ENCODE assay signal across 29 mouse cellular contexts in the genomic region with DNA sequence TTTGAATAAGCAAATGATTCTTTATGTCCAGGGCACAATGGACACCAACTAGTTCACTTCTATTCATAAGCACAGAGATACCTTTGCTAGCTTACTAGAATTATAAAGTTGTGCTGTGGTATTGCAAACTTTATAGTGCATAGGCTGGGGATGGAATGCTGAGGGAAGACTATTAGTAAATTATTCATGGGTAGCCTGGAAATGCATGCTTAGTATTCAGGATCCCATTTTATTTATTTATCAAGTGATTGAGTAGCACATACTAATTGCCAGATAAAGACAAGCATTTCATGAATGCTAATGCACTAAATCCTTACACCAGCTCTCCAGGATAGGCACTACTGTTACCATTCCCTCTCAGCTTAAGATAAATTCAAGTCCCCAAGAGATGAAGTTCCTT. TPM values are rescaled to one million over a fixed set of nuclear protein-coding genes. Genes with fewer than 3 reads are reported as not detected.
A peak's percentile ranks its signal among the peaks of the same experiment; 100 is the strongest.
DNase-seq lines count a peak whose midpoint lies in the region; ATAC-seq lines count a peak whose summit lies in the region.
"Had no signal": no experiment of that assay in that cellular context is flagged by ENCODE, and none has a peak within 500 bp of the region (broad histone marks: within the 10 kb centered on the region; RNA-seq: fewer than 3 reads in every experiment).

No protein-coding gene starts in this region.

- H3K4me1 ChIP-seq in forebrain, embryonic 13.5 days, result no peaks in the 10 kb centered on the region
- H3K4me1 ChIP-seq in forebrain, embryonic 11.5 days (replicated peaks; ENCODE audit: control insufficient read depth, insufficient read depth, low read length), result no peaks in the 10 kb centered on the region
- H3K4me1 ChIP-seq in midbrain, embryonic 15.5 days, result no peaks in the 10 kb centered on the region
- no peaks in the 10 kb centered on the region for H3K4me1 ChIP-seq in midbrain, embryonic 10.5 days
- H3K4me1 ChIP-seq in neural tube, embryonic 13.5 days (replicated peaks), result no peaks in the 10 kb centered on the region
- H3K4me1 ChIP-seq in neural tube, embryonic 15.5 days, result no peaks in the 10 kb centered on the region
- no peaks in the 10 kb centered on the region for H3K4me1 ChIP-seq in heart, embryonic 10.5 days
- H3K4me1 ChIP-seq: embryonic facial prominence, embryonic 13.5 days; embryonic facial prominence, embryonic 15.5 days; forebrain, embryonic 10.5 days; forebrain, embryonic 15.5 days had no signal

- H3K9ac ChIP-seq in forebrain, embryonic 13.5 days, result no peak overlapping the region
- H3K9ac ChIP-seq in forebrain, embryonic 11.5 days (ENCODE audit: low read length), result no peak overlapping the region
- H3K9ac ChIP-seq in midbrain, embryonic 15.5 days, result no peak overlapping the region
- H3K9ac ChIP-seq in neural tube, embryonic 13.5 days, result no peak overlapping the region
- no peak overlapping the region for H3K9ac ChIP-seq in neural tube, embryonic 15.5 days (replicated peaks)
- H3K9ac ChIP-seq: embryonic facial prominence, embryonic 13.5 days; embryonic facial prominence, embryonic 15.5 days; forebrain, embryonic 15.5 days had no signal

- no peaks in the 10 kb centered on the region for H3K9me3 ChIP-seq in forebrain, embryonic 13.5 days (replicated peaks)
- no peaks in the 10 kb centered on the region for H3K9me3 ChIP-seq in forebrain, embryonic 11.5 days (ENCODE audit: control insufficient read depth, low read length)
- H3K9me3 ChIP-seq in midbrain, embryonic 15.5 days, result no peaks in the 10 kb centered on the region
- no peaks in the 10 kb centered on the region for H3K9me3 ChIP-seq in midbrain, embryonic 10.5 days (replicated peaks)
- H3K9me3 ChIP-seq in neural tube, embryonic 13.5 days, result no peaks in the 10 kb centered on the region
- no peaks in the 10 kb centered on the region for H3K9me3 ChIP-seq in neural tube, embryonic 15.5 days (replicated peaks)
- no peaks in the 10 kb centered on the region for H3K9me3 ChIP-seq in heart, embryonic 10.5 days
- H3K9me3 ChIP-seq: embryonic facial prominence, embryonic 13.5 days; embryonic facial prominence, embryonic 15.5 days; forebrain, embryonic 10.5 days; forebrain, embryonic 15.5 days; G1E had no signal

- H3K27ac ChIP-seq in forebrain, embryonic 13.5 days, result no peak overlapping the region
- no peak overlapping the region for H3K27ac ChIP-seq in forebrain, embryonic 11.5 days (ENCODE audit: low read depth, low read length)
- no peak overlapping the region for H3K27ac ChIP-seq in midbrain, embryonic 15.5 days
- H3K27ac ChIP-seq in midbrain, embryonic 10.5 days (replicated peaks), result no peak overlapping the region
- H3K27ac ChIP-seq in neural tube, embryonic 13.5 days (replicated peaks), result no peak overlapping the region
- no peak overlapping the region for H3K27ac ChIP-seq in neural tube, embryonic 15.5 days (replicated peaks)
- no peak overlapping the region for H3K27ac ChIP-seq in heart, embryonic 10.5 days
- H3K27ac ChIP-seq: embryonic facial prominence, embryonic 13.5 days; embryonic facial prominence, embryonic 15.5 days; forebrain, embryonic 10.5 days; forebrain, embryonic 15.5 days had no signal

- H3K27me3 ChIP-seq in forebrain, embryonic 13.5 days, result no peaks in the 10 kb centered on the region
- H3K27me3 ChIP-seq in forebrain, embryonic 11.5 days (ENCODE audit: control insufficient read depth, insufficient read depth, low read length), result no peaks in the 10 kb centered on the region
- no peaks in the 10 kb centered on the region for H3K27me3 ChIP-seq in midbrain, embryonic 15.5 days (replicated peaks)
- no peaks in the 10 kb centered on the region for H3K27me3 ChIP-seq in midbrain, embryonic 10.5 days (ENCODE audit: low read depth, poor library complexity, severe bottlenecking)
- H3K27me3 ChIP-seq in neural tube, embryonic 13.5 days, result no peaks in the 10 kb centered on the region
- no peaks in the 10 kb centered on the region for H3K27me3 ChIP-seq in neural tube, embryonic 15.5 days (replicated peaks)
- no peaks in the 10 kb centered on the region for H3K27me3 ChIP-seq in heart, embryonic 10.5 days (ENCODE audit: insufficient read depth, poor library complexity, severe bottlenecking)
- H3K27me3 ChIP-seq: CH12.LX; embryonic facial prominence, embryonic 13.5 days; embryonic facial prominence, embryonic 15.5 days; forebrain, embryonic 15.5 days had no signal

- no peak overlapping the region for H3K4me2 ChIP-seq in forebrain, embryonic 13.5 days
- no peak overlapping the region for H3K4me2 ChIP-seq in forebrain, embryonic 11.5 days (ENCODE audit: low read depth, low read length, severe bottlenecking)
- H3K4me2 ChIP-seq in midbrain, embryonic 15.5 days, result no peak overlapping the region
- H3K4me2 ChIP-seq in neural tube, embryonic 13.5 days, result no peak overlapping the region
- no peak overlapping the region for H3K4me2 ChIP-seq in neural tube, embryonic 15.5 days
- H3K4me2 ChIP-seq: embryonic facial prominence, embryonic 13.5 days; embryonic facial prominence, embryonic 15.5 days; forebrain, embryonic 15.5 days had no signal

- ATAC-seq in forebrain, embryonic 13.5 days, result 0 out of 2 replicates have a peak, but pooled peaks have one; percentile 8
- ATAC-seq in forebrain, embryonic 11.5 days (replicated peaks; ENCODE audit: low FRiP score), result no peak
- peak; percentile 65; the same call in 1 of the 2 replicates for ATAC-seq in midbrain, embryonic 15.5 days (replicated peaks)
- ATAC-seq in neural tube, embryonic 13.5 days (ENCODE audit: low read depth), result peak; percentile 43; the same call in 1 of the 2 replicates
- peak; percentile 14; the same call in 1 of the 2 replicates for ATAC-seq in neural tube, embryonic 15.5 days (ENCODE audit: low FRiP score)
- ATAC-seq: activated CD4-positive, CD25-positive, alpha-beta regulatory T cell, adult 4 months; CD4-positive, CD25-positive, alpha-beta regulatory T cell, adult 4 months; forebrain, embryonic 15.5 days; Patski had no signal

- no peaks in the 10 kb centered on the region for H3K36me3 ChIP-seq in forebrain, embryonic 13.5 days (ENCODE audit: poor library complexity, severe bottlenecking)
- H3K36me3 ChIP-seq in forebrain, embryonic 11.5 days (ENCODE audit: control insufficient read depth, insufficient read depth, low read length), result no peaks in the 10 kb centered on the region
- no peaks in the 10 kb centered on the region for H3K36me3 ChIP-seq in midbrain, embryonic 15.5 days (replicated peaks)
- no peaks in the 10 kb centered on the region for H3K36me3 ChIP-seq in midbrain, embryonic 10.5 days
- no peaks in the 10 kb centered on the region for H3K36me3 ChIP-seq in neural tube, embryonic 13.5 days
- no peaks in the 10 kb centered on the region for H3K36me3 ChIP-seq in neural tube, embryonic 15.5 days
- no peaks in the 10 kb centered on the region for H3K36me3 ChIP-seq in heart, embryonic 10.5 days
- H3K36me3 ChIP-seq: embryonic facial prominence, embryonic 13.5 days; embryonic facial prominence, embryonic 15.5 days; forebrain, embryonic 10.5 days; forebrain, embryonic 15.5 days; G1E had no signal

- H3K4me3 ChIP-seq in forebrain, embryonic 13.5 days, result no peak overlapping the region
- H3K4me3 ChIP-seq in forebrain, embryonic 11.5 days (ENCODE audit: low read depth, low read length), result no peak overlapping the region
- no peak overlapping the region for H3K4me3 ChIP-seq in midbrain, embryonic 15.5 days
- H3K4me3 ChIP-seq in midbrain, embryonic 10.5 days, result no peak overlapping the region
- H3K4me3 ChIP-seq in neural tube, embryonic 13.5 days, result no peak overlapping the region
- no peak overlapping the region for H3K4me3 ChIP-seq in neural tube, embryonic 15.5 days (replicated peaks)
- no peak overlapping the region for H3K4me3 ChIP-seq in heart, embryonic 10.5 days
- H3K4me3 ChIP-seq: embryonic facial prominence, embryonic 13.5 days; embryonic facial prominence, embryonic 15.5 days; erythroblast, embryonic 14.5 days; forebrain, embryonic 10.5 days; forebrain, embryonic 15.5 days had no signal

- DNase-seq in forebrain, embryonic 11.5 days (ENCODE audit: low spot score), result no peak
- no peak for DNase-seq in midbrain, embryonic 10.5 days (ENCODE audit: low spot score)
- no peak for DNase-seq in neural tube, embryonic 10.5 days (ENCODE audit: extremely low spot score, low spot score)
- no peak for DNase-seq in heart, embryonic 10.5 days (ENCODE audit: low spot score)
- DNase-seq: adrenal gland, adult 8-10 months; adrenal gland, postnatal 14 days; adrenal gland, postnatal 36 days; B cell, adult 2 months; cerebellum, adult 11 months; cerebellum, adult 18-20 months; cerebellum, adult 8-10 months; cerebellum, adult 9-11 months; cerebellum, postnatal 14 days; cerebellum, postnatal 36 days; embryo, embryonic 11 days had no signal

RNA-seq across cellular contexts. Expression of a gene that starts 8.4 kb away (rescaled TPM):
- polyA plus RNA-seq in forebrain, embryonic 13.5 days (2015; fragmentation: Nextera tagmentation; extraction: Ambion mirVana), result 0.89 and 2.8 TPM in 2 replicates
- 1.1 TPM in 2 replicates for polyA plus RNA-seq in forebrain, embryonic 11.5 days (2014; fragmentation: Nextera tagmentation; extraction: Ambion mirVana)
- 10.5 and 10.7 TPM in 2 replicates for polyA plus RNA-seq in midbrain, embryonic 15.5 days (2015; fragmentation: Nextera tagmentation; extraction: Ambion mirVana)
- polyA plus RNA-seq in midbrain, embryonic 10.5 days (2016; fragmentation: Nextera tagmentation; extraction: Ambion mirVana), result 3.1 and 4.3 TPM in 2 replicates
- 6.2 and 10.4 TPM in 2 replicates for polyA plus RNA-seq in neural tube, embryonic 13.5 days (2015; fragmentation: Nextera tagmentation; extraction: Ambion mirVana)
- polyA plus RNA-seq in neural tube, embryonic 15.5 days (2015; fragmentation: Nextera tagmentation; extraction: Ambion mirVana), result 16.7 and 17.7 TPM in 2 replicates
- 0.12 and 0.41 TPM in 2 replicates for polyA plus RNA-seq in heart, embryonic 10.5 days (2016; fragmentation: Nextera tagmentation; extraction: Ambion mirVana)
- polyA plus RNA-seq: activated CD4-positive, CD25-positive, alpha-beta regulatory T cell, adult 4 months; CD4-positive, CD25-positive, alpha-beta regulatory T cell, adult 4 months; erythroblast, embryonic 14.5 days; G1E had no signal
